Mouse (Mus musculus) hindbrain, embryonic 11.5 days (tissue): ENCODE measurements at regions not wholly inside any gene's neighbourhood (a gene's known extent, or its start where the extent isn't known, plus 50 kb on each side); places are given as distances from the start of the nearest gene placed in this dataset.
"Not testable (repeated sequence)": the region's sequence is repeated elsewhere in the genome, so short reads cannot be mapped to it uniquely, and the experiment has no call there.

ENCODE experiments used
- ATAC-seq: fragments of 200-750 bp; cut with Nextera tagmentation; 2 replicates; pipeline ENCODE4 v1.8.0; 2017; ENCODE audit warnings: mild to moderate bottlenecking, moderate TSS enrichment, moderate library complexity; ENCODE audit not compliant: low FRiP score
- DNase-seq: peaks from one replicate; pipeline ENCODE4 v3.0.0-alpha.2; 2015; ENCODE audit warnings: low spot score
- H3K27ac ChIP-seq: fragments of 300-500 bp; sonication (generic); 2 replicates; pipeline ENCODE4 v1.5.1; 2014; ENCODE audit warnings: mild to moderate bottlenecking, low read depth, low read length
- H3K27me3 ChIP-seq: fragments of 300-500 bp; sonication (generic); 2 replicates; pipeline ENCODE4 v1.6.1; 2014; ENCODE audit warnings: mild to moderate bottlenecking, low read length, moderate library complexity, mixed read lengths; ENCODE audit not compliant: control insufficient read depth, insufficient read depth
- H3K36me3 ChIP-seq: fragments of 300-500 bp; sonication (generic); 2 replicates; pipeline ENCODE4 v1.6.1; 2014; ENCODE audit warnings: mild to moderate bottlenecking, low read length, moderate library complexity, mixed read lengths; ENCODE audit not compliant: control insufficient read depth, insufficient read depth
- H3K4me1 ChIP-seq: fragments of 300-500 bp; sonication (generic); replicated peaks from 2 replicates; pipeline ENCODE4 v1.6.1; 2014; ENCODE audit warnings: low read length, mixed read lengths; ENCODE audit not compliant: control insufficient read depth, insufficient read depth
- H3K4me2 ChIP-seq: fragments of 300-500 bp; sonication (generic); replicated peaks from 2 replicates; pipeline ENCODE4 v1.6.1; 2014; ENCODE audit warnings: mild to moderate bottlenecking, low read depth, low read length
- H3K4me3 ChIP-seq: fragments of 300-500 bp; sonication (generic); 2 replicates; pipeline ENCODE4 v1.5.1; 2014; ENCODE audit warnings: low read depth, low read length
- H3K9ac ChIP-seq: fragments of 300-500 bp; sonication (generic); 2 replicates; pipeline ENCODE4 v1.6.1; 2014; ENCODE audit warnings: low read depth, low read length
- H3K9me3 ChIP-seq: fragments of 300-500 bp; sonication (generic); 2 replicates; pipeline ENCODE4 v1.6.1; 2016; ENCODE audit warnings: low read length; ENCODE audit not compliant: control insufficient read depth
- WGBS: fragments of 180-500 bp; shearing (Covaris S2); extraction: QIAGEN DNeasy Blood & Tissue Kit; methylation state at CpG from one replicate; pipeline ENCODE4 v1.1.7; 2014; 5-methylcytosine and 5-hydroxymethylcytosine counted together

- not testable (repeated sequence) for H3K4me1 ChIP-seq, H3K36me3 ChIP-seq, H3K27me3 ChIP-seq, H3K9me3 ChIP-seq, H3K9ac ChIP-seq, H3K4me3 ChIP-seq, H3K27ac ChIP-seq, H3K4me2 ChIP-seq, ATAC-seq
- peak; percentile 47 for DNase-seq
- WGBS: 49% methylated on average over 3 of the region's 3 CpGs
These were observed 321.8 kb upstream of the Gdi2 start for GRCm38 (mm10) chr13:3216070-3216469.

- H3K9ac ChIP-seq, H3K9me3 ChIP-seq, H3K36me3 ChIP-seq, H3K4me1 ChIP-seq, H3K27me3 ChIP-seq, H3K4me3 ChIP-seq, H3K27ac ChIP-seq, DNase-seq: not testable (repeated sequence)
- peak overlapping the region; percentile 11; the same call in 1 of the 2 replicates for H3K4me2 ChIP-seq
- WGBS: 49% methylated on average over 10 of the region's 10 CpGs
- peak; percentile 26; the same call in 1 of the 2 replicates for ATAC-seq
These were observed 316.8 kb upstream of the Gdi2 start for GRCm38 (mm10) chr13:3221005-3221621.

- H3K36me3 ChIP-seq: no peaks in the 10 kb centered on the region
- H3K27me3 ChIP-seq: no peaks in the 10 kb centered on the region
- H3K4me1 ChIP-seq: no peaks in the 10 kb centered on the region
- peak overlapping the region; percentile 11 for H3K4me2 ChIP-seq
- DNase-seq: peak; percentile 26
- H3K27ac ChIP-seq: no peak overlapping the region
- no peak overlapping the region for H3K4me3 ChIP-seq
- no peaks in the 10 kb centered on the region for H3K9me3 ChIP-seq
- WGBS: 56% methylated on average over 16 of the region's 16 CpGs
- H3K9ac ChIP-seq: no peak overlapping the region
- ATAC-seq: peak; percentile 67
These were observed 316.2 kb upstream of the Gdi2 start for GRCm38 (mm10) chr13:3221622-3222021.

GRCm38 (mm10) chr13:3258379-3258778 is 279.5 kb upstream of the Gdi2 start:
- Histone ChIP-seq H3K9ac (no peak overlapping the region), H3K4me2 (no peak overlapping the region), H3K36me3 (no peaks in the 10 kb centered on the region), H3K27me3 (no peaks in the 10 kb centered on the region), H3K4me3 (no peak overlapping the region), H3K9me3 (no peaks in the 10 kb centered on the region), H3K27ac (no peak overlapping the region), H3K4me1 (no peaks in the 10 kb centered on the region)
- ATAC-seq (no peak), DNase-seq (no peak)
- 75% methylated on average over 1 of the region's 1 CpGs for WGBS

- H3K27me3 ChIP-seq, H3K4me3 ChIP-seq, H3K9me3 ChIP-seq, H3K9ac ChIP-seq, H3K36me3 ChIP-seq, H3K27ac ChIP-seq, H3K4me2 ChIP-seq, ATAC-seq, DNase-seq, H3K4me1 ChIP-seq: not testable (repeated sequence)
- WGBS: 50% methylated on average over 1 of the region's 1 CpGs
These were observed 261.7 kb upstream of the Gdi2 start for GRCm38 (mm10) chr13:3276130-3276529.
